Mouse (Mus musculus) R1 (cell line): ENCODE measurements around the gene Atp8a2.

Experiments
- DNase-seq: peaks from one replicate; pipeline ENCODE4 v3.0.0-alpha.2; 2018; ENCODE audit warnings: low read depth, low spot score

Atp8a2 gene

GRCm38 (mm10) chr14:59927804-59928203 lies 269.2 kb downstream of the Atp8a2 start:
- DNase-seq: peak; percentile 81

- no peak for DNase-seq
Measured at GRCm38 (mm10) chr14:59919865-59920264, 277.1 kb downstream of the Atp8a2 start.

GRCm38 (mm10) chr14:59903484-59904130 lies 293.4 kb downstream of the Atp8a2 start:
- no peak for DNase-seq

- DNase-seq: no peak
Measured at GRCm38 (mm10) chr14:59893971-59894370, 303.0 kb downstream of the Atp8a2 start.

DNA sequence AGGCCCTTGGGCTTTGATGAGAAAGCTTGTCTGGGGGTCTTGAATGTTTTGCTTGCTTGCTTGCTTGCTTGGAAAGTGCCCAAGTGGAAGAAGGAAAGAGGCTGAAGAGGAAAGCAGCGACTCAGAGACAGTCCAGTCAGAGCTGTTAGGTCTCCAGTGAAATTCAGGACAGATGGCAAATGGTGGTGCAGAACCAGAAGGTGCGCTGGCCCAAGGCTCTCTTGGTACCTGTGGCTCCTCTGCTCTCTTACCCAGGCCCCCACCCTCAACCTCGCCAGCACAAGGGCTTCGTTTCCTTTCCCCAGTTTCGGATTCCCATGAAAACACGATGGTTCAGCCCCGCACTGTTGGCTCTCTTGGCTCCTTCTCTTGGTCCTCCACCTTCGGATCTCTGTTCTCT lies 304.9 kb downstream of the Atp8a2 start:
- DNase-seq: no peak

DNA sequence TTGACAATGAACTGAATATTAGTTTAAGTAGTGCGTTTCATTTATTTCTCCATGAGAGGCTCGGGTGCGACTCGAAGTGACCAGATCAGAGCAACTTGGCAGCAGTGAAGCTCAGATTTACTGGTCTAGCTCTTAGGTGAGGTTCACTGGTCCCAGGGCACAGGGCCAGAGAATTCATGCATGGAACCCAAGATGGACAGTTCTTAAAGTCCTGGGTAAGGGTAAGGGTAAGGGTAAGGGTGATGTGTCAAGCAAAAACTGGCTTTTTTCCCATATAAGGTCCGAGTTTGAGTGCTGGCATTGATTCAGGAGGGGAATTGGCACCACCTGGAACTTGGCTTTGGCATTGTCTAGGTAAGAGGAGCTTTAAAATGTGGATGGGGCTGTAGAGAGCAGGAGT lies 305.5 kb downstream of the Atp8a2 start:
- DNase-seq: no peak

DNA sequence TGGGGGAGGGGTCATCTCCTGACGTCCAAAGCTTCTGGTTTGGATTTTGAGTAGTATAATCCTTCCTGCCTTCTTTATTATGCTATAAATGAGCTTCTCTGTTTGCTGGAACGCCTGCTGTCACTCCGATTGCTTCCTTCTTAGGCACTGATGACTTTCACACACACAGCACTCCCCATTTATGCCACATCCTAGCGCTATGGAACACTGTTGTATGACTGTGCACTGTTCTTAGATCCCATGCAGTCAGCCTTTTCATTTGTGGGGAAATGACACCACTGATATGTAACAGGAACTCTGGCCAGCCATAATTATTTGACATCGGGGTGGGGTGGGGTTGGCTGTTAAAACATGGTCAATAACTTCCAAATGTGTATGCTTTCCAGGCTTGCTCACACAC lies 306.2 kb downstream of the Atp8a2 start:
- no peak for DNase-seq

DNA sequence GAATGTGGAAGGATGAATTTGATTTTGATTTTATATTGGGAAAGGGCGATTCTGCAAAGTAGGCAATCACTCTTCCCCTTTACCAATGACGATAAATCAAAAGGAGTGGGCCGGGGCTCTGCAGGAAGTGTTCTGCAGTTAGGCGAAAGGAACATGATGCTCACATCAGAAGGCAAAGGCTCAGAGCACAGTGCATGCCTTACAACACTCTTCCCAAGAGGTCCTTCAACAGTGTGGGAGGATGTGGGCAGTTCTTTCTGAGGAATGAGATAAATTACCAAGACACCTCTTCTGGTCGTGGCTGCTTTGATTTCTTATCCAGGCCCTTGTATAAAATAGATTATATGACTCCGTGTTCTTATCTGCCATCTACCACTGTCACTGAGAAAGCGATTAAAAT lies 306.9 kb downstream of the Atp8a2 start:
- DNase-seq: no peak

DNA sequence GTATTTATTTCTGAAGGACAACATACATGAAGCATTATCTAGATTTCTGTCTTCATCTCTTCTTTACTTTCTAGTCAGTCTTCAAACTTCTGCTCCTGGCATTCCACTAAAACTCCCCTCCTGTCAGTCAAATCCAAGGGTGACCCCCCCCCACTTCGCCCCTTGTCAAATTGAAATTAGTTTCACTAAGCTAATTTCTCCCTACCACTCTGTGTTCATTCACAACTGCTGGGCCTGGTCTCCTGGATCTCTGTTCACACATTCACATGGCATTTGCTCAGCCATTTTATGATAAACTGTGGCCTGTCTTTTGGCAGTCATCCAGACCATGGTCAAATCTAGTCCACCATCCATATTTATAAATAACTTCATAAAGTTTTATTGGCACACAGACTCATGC lies 308.5 kb downstream of the Atp8a2 start:
- DNase-seq: no peak

DNA sequence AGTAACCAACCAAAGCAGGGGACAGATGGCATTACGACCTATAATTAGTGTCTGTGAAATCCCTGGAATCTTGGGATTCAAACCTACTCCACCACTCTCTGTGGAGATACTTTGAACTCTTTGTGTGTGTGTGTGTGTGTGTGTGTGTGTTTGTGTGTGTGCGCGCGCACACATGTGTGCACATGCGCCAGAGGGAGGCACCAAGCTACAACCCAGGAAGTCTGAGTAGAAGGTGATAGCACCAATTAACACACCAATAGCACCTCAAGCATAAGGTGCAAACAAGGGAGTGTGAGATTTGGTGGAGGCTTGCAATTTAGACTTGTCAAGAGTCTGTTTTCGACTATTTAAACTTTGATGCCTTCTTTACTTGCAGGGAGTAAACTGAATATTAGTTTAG lies 308.9 kb downstream of the Atp8a2 start:
- DNase-seq: no peak

- DNase-seq: no peak
Measured at GRCm38 (mm10) chr14:59887061-59887861, 309.7 kb downstream of the Atp8a2 start.

- no peak for DNase-seq
Measured at GRCm38 (mm10) chr14:59883517-59884069, 313.4 kb downstream of the Atp8a2 start.

DNA sequence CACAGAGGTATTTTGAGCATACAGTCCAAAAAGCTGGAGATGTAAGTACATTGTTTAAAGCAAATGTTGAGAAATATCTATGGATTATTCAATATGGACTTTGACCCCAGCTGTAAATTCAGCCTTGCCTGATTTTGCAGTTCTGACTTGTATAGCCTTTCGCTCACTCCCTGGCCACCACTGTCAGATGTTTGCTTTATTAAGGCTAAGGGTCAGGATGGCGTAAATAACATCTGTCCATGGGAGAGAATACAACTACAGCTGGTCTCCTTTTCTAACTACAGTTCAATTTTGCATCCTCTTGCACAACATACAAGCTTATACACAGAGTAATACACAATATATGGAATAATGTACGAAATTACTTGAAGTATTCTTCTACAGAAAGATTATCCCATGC lies 316.1 kb downstream of the Atp8a2 start:
- no peak for DNase-seq

DNA sequence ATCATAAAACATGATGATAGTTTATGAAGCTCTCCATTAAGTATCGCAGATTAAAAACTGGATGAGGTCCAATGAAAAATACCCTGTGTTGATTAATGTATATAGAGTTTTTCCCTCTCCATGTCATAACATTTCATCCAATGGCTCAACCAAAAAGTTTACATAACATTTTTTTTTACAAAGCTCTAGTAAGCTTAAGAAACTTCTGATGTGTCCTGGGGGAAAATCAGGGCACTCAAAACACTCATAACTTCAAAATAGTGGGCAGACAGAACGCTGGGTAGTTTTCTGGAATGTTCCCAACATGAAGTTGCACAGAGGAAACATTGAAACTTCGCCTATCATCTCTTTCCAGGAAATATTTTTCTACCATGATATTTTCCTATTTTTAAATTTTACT lies 318.7 kb downstream of the Atp8a2 start:
- no peak for DNase-seq

DNA sequence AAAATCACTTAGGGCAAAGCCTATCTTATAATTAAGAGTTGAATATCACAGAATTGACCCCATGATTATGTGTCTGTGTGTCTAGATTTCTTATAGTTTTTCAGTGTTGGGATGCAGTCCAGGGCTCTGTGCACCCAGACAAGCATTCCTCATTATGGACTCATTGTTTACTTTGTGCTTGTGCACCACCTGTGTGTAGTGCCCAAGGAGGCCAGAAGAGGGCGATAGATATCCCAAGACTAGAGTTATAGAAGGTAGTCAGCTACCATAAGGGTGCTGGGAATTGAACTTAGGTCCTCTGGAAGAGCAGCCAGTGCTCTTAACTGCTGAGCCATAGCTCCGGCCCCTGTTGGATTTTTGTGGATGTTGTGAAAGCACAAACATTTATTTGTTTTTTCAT lies 320.5 kb downstream of the Atp8a2 start:
- peak; percentile 72 for DNase-seq

- no peak for DNase-seq
Measured at GRCm38 (mm10) chr14:59868369-59868768, 328.6 kb downstream of the Atp8a2 start.

DNA sequence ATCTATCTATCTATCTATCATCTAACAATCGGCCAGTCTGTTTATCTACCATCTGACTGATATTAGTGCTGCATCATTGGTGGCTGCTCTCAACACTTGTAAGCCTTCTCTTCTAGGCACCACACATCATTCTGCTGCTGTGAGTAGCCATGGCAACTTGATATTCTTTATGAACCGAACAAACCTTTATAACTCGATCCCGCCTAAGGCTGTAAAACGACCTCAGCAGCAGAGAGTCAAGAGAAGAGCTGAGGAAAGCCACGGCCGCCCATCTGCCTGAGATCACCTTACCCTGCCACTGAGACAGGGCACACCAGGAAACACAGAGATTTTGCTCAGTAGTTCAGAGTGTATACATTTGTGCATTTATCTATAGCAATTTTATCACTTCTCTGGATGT lies 329.2 kb downstream of the Atp8a2 start:
- no peak for DNase-seq

DNA sequence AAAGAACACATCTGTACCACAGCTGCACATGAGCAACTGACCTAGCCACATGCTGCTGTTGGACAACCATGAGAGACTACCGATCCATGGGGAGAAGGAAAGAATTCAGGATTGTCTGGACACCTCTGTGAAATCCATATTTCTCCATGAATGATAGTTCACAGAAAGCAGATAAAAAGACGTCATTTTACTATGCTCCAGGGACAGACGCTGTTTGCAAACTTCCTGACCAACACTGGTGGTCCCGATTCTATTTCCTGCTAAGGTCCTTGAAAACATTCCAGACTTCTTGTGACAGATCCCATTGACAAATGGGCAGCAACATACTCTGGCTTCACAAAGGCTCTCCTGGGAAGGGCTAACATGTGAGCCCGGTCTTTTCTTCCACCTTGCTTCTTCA lies 331.0 kb downstream of the Atp8a2 start:
- no peak for DNase-seq

GRCm38 (mm10) chr14:59862351-59862750 lies 334.6 kb downstream of the Atp8a2 start:
- DNase-seq: no peak

GRCm38 (mm10) chr14:59859830-59860229 lies 337.1 kb downstream of the Atp8a2 start:
- no peak for DNase-seq

DNA sequence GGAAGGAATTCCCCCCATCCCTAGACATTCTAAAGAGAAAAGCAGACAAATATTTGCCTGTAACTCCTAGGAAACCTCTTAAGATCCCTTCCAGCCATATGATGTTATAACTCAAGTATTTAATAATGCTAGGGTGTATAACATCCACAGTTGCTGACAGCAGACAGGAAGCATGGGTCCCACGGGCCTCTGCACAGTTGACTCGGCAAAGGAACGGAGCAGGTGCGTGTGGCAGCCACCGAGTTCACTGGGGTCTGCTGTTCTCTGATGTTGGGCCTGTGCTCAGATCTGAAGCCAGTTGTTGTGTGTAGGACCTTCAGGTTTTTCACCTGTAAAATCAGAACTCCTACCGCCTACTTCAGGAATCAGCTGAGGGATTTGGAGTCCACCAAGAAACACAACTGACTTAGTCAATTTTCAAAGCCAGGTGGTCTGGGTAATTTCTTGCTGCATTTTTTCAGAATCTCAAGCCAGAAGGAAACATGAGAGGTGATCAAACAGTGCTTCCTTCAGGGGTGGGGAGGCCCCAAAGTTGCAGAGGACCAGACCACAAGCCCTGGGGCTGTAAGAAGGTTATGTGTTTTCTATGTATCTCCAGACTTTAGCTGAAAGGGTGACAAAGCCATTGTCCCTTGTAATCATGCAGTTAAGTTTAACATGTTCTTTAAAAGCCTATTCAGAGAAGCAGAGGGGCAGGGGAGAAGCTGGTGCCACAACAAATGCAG lies 338.3 kb downstream of the Atp8a2 start:
- no peak for DNase-seq

DNA sequence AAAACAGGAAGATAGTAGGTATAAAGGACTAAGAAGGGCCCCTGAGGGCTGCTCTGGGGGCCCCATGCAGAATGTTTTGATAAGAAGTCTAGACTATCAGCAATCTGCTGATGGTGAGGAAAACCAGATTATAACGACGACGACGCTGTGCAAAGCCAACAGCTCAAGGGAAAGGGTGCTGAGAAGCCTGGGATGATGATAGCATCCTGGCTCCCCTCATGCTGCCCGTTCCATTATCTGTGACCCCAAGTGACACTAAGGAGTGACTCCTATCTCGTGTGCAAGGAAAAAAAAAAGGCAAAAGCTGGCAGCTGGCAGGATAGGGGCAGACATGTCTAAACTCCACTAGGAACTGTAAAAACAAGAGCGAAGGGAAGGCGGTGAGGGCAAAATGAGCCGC lies 343.8 kb downstream of the Atp8a2 start:
- DNase-seq: no peak
